Mouse (Mus musculus): ENCODE results near the gene Olfr866.

Olfr866 gene

DNA sequence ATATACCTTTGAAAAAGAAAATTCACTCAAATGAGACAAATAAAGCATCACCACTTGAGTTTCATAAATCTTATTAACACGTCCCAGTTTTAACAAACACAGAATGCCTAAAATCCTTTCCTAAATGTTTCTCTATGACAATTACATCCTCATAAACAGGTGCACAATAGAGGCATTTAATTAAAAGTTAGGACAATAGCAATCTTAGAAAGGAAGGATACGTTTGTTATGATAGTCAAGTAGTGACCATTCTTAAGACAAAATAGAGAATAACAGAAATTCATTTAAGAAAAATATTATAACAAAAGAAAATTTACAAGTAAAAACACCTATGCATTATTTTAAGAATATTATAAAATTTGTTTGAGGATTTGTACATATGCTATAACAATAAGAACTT is at the start of gene Olfr866:
Gene Olfr866 (minus strand): TSS at position 101 of the 400 bp plus-strand sequence.
- DNase-seq = no peak

DNA sequence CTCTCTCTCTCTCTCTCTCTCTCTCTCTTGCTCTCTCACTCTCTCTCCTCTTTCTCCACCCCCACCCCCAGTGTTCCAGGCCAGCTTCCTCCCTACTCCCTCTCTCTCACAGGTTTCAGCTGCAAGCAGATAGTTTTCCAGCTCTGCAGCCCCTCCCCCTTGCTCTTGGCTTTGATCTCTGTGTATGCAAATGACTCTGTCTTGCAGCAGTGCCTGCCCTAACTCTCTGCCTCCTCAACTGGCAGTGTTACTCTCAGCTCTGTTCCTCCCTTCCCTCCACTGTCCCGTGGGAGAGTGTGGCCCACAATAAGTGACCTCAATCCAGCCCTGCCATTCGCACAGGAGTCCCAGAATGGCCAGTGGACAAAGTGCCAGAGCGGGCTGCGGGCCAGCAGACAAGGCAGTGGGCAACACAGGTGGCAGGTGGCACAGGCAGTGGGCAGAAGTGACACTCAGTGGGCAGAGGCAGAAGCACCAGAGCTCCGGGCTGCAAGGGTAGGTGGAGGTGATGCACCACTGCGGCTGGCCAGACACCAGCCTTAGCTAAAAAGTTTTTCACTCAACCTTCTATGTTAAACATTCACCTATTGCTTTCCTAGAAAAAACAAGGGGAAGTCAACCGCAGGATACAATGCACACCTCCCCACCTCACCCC is 45.8 kb upstream of the Olfr866 start:
- no peak for DNase-seq

DNA sequence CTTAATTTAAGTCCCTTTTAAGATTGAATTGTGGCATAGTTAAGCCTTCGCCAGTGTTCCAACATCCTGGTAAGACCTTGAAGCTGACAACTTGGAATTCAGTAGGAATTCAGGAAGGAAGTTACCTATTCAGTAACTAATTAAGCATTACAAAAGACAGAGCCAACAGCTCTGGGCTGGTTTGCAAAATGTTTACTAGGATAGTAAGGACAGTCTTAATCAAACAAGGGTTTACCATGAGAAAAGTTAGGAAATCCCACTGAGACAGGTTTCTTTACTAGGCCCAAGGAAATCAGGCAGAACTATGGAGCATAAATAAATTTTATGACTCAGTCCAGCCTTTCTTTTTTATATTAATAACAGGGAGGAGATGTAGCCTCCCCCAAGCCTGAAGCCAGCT is 43.5 kb upstream of the Olfr866 start:
- no peak for DNase-seq

DNA sequence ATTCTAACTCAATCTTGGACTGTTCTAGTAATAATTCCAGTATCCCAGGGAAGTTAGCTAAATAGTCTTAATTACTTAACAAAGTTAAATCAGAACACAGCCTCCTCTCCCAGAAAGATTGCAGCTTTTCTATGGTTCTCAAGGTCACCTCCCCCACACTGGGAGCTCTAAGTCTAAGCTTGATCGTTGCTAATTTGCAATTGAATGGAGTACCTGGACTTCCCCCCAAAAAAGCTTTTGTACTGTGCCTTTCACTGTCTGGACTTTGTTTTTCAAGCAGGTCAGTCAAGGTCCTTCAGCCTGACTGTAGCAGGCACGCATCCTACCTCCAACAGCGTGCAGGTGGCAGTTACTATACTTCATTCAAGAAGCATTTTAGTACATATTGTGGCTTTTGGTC is 42.4 kb upstream of the Olfr866 start:
- no peak for DNase-seq

DNA sequence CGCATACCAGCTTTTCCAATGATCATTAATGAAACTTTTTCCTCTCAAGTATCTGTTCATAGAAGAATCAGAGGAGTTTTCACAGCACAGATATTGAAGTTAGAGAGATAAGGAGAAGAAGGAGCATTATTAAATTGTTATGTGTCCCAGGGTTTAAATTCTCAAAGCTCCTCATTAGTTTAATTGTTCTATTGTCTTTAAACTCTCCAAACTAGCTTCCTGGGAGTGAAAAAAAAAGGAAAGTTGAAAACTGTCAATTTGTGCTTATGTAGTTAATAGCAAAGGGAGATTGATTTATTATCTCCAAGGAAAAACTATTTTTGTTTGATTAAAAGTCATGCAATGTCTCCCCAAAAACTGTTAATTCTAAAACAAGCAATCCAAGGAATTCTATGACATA is 29.6 kb upstream of the Olfr866 start, which contains the start of gene Olfr867:
Gene Olfr867 (minus strand): TSS at position 101 of the 400 bp plus-strand sequence.
- DNase-seq = no peak

DNA sequence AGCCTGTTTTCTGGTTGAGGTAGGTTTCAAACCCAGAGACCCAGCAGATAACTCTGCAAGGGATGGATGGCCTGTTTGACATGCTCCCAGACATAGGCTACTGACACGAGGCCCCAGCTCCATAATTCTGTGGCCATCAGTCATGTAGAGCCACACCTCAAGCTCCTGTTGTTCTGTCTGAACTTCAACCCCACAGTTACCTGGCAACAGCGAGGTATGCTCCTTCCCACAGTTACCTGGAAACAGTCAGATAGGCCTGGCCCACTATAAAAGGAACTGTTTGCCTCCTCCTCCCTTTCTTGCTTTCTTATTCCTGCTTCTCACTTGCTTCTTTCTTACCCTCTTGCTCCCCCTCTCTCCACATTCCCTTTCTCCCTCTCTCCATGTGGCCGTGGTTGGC is 20.1 kb upstream of the Olfr866 start:
- no peak for DNase-seq
